Mouse (Mus musculus) limb, embryonic 11.5 days (tissue): ENCODE measurements around the gene Plxnc1. TPM values are rescaled to one million over a fixed set of nuclear protein-coding genes. Genes with fewer than 3 reads are reported as not detected.

Experiments
- ATAC-seq: fragments of 200-750 bp; cut with Nextera tagmentation; 2 replicates; pipeline ENCODE4 v1.8.0; 2017; ENCODE audit warnings: low read depth; ENCODE audit not compliant: insufficient number of reproducible peaks, low FRiP score, low TSS enrichment
- DNase-seq: peaks from one replicate; pipeline ENCODE4 v3.0.0-alpha.2; 2015; ENCODE audit warnings: low spot score
- H3K27ac ChIP-seq: fragments of 300-500 bp; sonication (generic); replicated peaks from 2 replicates; pipeline ENCODE4 v1.5.1; 2014; ENCODE audit warnings: low read depth, mild to moderate bottlenecking, low read length
- H3K27me3 ChIP-seq: fragments of 300-500 bp; sonication (generic); 2 replicates; pipeline ENCODE4 v1.6.1; 2014; ENCODE audit warnings: mild to moderate bottlenecking, low read length, mixed read lengths; ENCODE audit not compliant: control insufficient read depth, insufficient read depth
- H3K36me3 ChIP-seq: fragments of 300-500 bp; sonication (generic); 2 replicates; pipeline ENCODE4 v1.6.1; 2014; ENCODE audit warnings: mild to moderate bottlenecking, low read length, moderate library complexity, mixed read lengths; ENCODE audit not compliant: control insufficient read depth, insufficient read depth
- H3K4me1 ChIP-seq: fragments of 300-500 bp; sonication (generic); 2 replicates; pipeline ENCODE4 v1.6.1; 2014; ENCODE audit warnings: low read length, mixed read lengths; ENCODE audit not compliant: control insufficient read depth, insufficient read depth
- H3K4me2 ChIP-seq: fragments of 300-500 bp; sonication (generic); 2 replicates; pipeline ENCODE4 v1.6.1; 2014; ENCODE audit warnings: low read depth, mild to moderate bottlenecking, moderate library complexity; ENCODE audit not compliant: severe bottlenecking
- H3K4me3 ChIP-seq: fragments of 300-500 bp; sonication (generic); 2 replicates; pipeline ENCODE4 v1.5.1; 2014; ENCODE audit warnings: low read depth, low read length
- H3K9ac ChIP-seq: fragments of 300-500 bp; sonication (generic); 2 replicates; pipeline ENCODE4 v1.6.1; 2014; ENCODE audit warnings: mild to moderate bottlenecking, low read length
- H3K9me3 ChIP-seq: fragments of 300-500 bp; sonication (generic); 2 replicates; pipeline ENCODE4 v1.6.1; 2016; ENCODE audit warnings: low read length; ENCODE audit not compliant: control insufficient read depth
- WGBS: fragments of 180-500 bp; shearing (Covaris S2); extraction: QIAGEN DNeasy Blood & Tissue Kit; methylation state at CpG from one replicate; pipeline ENCODE4 v1.1.7; 2014; 5-methylcytosine and 5-hydroxymethylcytosine counted together
- polyA plus RNA-seq: library from polyadenylated mRNA; unstranded; fragments of >200 nt; fragmentation: Nextera tagmentation; extraction: Ambion mirVana; gene quantifications from 2 replicates; pipeline ENCODE4 v1.2.1, GENCODE M21; 2014

Plxnc1 gene
- 0.64 and 0.81 TPM in 2 replicates for polyA plus RNA-seq

DNA sequence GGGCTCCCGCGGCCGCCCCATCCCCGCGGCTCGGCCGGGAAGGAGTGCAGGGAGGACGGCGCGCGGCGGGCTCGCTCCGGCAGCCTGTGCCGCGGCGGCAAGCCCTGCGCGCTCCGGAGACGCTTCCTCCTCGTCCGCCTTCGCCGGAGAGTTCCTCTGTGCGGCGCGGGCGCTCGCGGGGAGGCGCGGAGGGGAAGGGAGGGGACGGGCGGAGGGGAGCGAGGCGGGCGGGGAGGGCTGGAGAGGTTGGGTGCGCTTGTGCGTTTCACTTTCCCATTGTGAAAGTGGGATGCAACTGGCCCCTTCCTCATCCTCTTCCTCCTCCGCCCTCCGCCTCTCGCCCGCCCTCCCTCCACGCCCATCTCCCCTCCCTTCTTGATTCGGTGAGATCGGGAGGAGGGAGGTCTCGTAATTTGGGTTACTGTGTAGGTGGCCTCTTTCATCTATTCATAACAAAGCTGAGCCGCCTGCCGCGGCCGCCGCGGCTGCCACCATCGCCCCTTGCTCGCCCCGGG lies at the start of gene Plxnc1:
Gene Plxnc1 (minus strand): TSS at position 145 of the 515 bp plus-strand sequence.
- peak within 1 kb of the TSS; percentile 67 for H3K4me3 ChIP-seq
- peak within 1 kb of the TSS; percentile 64 for H3K9ac ChIP-seq
- ATAC-seq (peak; percentile 20; the same call in 1 of the 2 replicates), DNase-seq (peak; percentile 69)
- H3K27ac ChIP-seq, result no peak within 1 kb of the TSS
- H3K4me1 ChIP-seq, result peaks cover 16% of the 10 kb centered on the region
- peak within 1 kb of the TSS; percentile 96 for H3K4me2 ChIP-seq
- no peaks in the 10 kb centered on the region for H3K36me3 ChIP-seq
- WGBS, result under 1% methylated on average over 28 of the region's 57 CpGs
- H3K9me3 ChIP-seq, result no peaks in the 10 kb centered on the region
- peaks cover 38% of the 10 kb centered on the region for H3K27me3 ChIP-seq

DNA sequence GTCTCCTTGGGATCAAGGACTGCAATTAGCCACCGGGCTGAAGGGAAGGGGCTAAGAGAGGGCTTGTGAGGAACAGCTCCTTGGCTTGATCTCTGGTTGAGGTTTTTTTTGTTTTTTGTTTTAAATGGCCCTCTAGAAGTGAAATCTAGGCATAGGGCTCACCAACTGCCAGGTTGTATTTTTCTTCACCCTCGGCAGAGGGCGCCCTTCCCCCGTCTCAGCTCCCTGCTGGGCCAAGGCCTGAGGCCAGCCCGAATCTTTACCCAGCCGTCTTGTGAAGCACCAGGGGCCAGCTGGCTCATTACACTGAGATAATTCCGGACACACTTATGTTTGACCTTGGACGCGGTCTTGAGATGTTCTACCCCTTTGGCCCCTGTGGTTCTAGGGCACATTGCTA lies 47.5 kb upstream of the Plxnc1 start:
- Histone ChIP-seq H3K4me1 (no peaks in the 10 kb centered on the region), H3K4me3 (no peak overlapping the region), H3K27ac (no peak overlapping the region), H3K9ac (no peak overlapping the region), H3K36me3 (no peaks in the 10 kb centered on the region), H3K27me3 (no peaks in the 10 kb centered on the region), H3K9me3 (no peaks in the 10 kb centered on the region), H3K4me2 (peak overlapping the region; percentile 31)
- DNase-seq, result peak; percentile 88
- ATAC-seq, result no peak
- WGBS, result 11% methylated on average over 9 of the region's 9 CpGs

DNA sequence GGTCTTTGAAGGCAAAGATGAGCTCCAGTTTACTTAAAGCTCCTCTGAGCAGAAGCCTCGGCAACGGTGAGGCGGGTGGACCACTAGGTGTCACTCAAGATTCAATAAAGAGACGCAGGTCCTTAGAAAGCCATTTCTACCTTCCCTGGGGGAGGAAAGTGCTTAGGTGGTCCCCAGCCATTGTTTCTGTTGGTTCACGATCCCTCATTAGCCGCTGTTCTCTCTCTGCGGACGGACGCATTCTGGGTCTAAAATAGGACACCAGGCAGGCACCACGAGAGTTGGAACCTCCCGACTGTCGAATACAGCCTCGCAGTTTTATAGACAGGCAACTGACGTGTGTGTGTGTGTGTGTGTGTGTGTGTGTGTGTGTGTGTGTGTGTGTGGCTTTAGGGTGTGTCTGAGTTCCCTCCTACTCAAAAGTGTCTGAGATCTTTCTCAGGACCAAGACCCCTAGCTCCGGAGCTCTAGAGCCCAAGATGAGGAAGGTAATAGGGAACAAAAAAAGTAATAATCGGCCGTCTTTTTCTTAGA lies 47.0 kb upstream of the Plxnc1 start:
- Histone ChIP-seq H3K4me2 (peak overlapping the region; percentile 31), H3K9me3 (no peaks in the 10 kb centered on the region), H3K27me3 (no peaks in the 10 kb centered on the region), H3K36me3 (no peaks in the 10 kb centered on the region), H3K4me3 (peak overlapping the region; percentile 14; the same call in 1 of the 2 replicates), H3K4me1 (no peaks in the 10 kb centered on the region), H3K27ac (no peak overlapping the region), H3K9ac (no peak overlapping the region)
- DNase-seq (peak; percentile 76), ATAC-seq (no peak)
- WGBS, result 17% methylated on average over 17 of the region's 17 CpGs

- H3K27ac ChIP-seq, result no peak overlapping the region
- H3K27me3 ChIP-seq, result no peaks in the 10 kb centered on the region
- no peak overlapping the region for H3K4me3 ChIP-seq
- no peaks in the 10 kb centered on the region for H3K36me3 ChIP-seq
- H3K4me2 ChIP-seq, result no peak overlapping the region
- ATAC-seq (no peak), DNase-seq (no peak)
- H3K9ac ChIP-seq, result no peak overlapping the region
- no peaks in the 10 kb centered on the region for H3K9me3 ChIP-seq
- WGBS, result 28% methylated on average over 17 of the region's 17 CpGs
- H3K4me1 ChIP-seq, result no peaks in the 10 kb centered on the region
Measured at GRCm38 (mm10) chr10:94990768-94991563, 46.3 kb upstream of the Plxnc1 start.

DNA sequence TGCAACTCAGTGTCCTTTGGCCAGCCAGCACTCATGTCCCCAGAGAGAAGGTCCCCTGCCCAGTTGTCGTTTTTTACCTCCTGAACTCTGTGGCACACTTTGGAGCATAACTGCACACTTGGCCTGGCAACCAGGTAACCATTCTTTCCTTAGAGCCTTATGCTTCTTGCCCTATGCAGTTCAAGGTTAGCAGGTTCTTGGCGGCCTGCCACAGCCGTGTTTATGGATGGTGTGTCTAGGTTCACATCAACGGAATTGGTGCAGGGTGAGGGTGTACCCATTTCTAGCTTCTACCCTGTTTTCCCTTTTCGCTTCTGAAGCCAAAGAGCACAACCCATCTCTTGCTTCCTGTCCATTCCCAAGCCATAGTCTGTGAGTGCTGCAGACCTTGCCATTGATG lies 44.7 kb upstream of the Plxnc1 start:
- WGBS, result 84% methylated on average over 5 of the region's 5 CpGs
- no peak for DNase-seq
- Histone ChIP-seq H3K4me2 (no peak overlapping the region), H3K36me3 (no peaks in the 10 kb centered on the region), H3K27ac (no peak overlapping the region), H3K9ac (no peak overlapping the region), H3K4me1 (no peaks in the 10 kb centered on the region), H3K4me3 (no peak overlapping the region), H3K9me3 (no peaks in the 10 kb centered on the region), H3K27me3 (no peaks in the 10 kb centered on the region)
- no peak for ATAC-seq

DNA sequence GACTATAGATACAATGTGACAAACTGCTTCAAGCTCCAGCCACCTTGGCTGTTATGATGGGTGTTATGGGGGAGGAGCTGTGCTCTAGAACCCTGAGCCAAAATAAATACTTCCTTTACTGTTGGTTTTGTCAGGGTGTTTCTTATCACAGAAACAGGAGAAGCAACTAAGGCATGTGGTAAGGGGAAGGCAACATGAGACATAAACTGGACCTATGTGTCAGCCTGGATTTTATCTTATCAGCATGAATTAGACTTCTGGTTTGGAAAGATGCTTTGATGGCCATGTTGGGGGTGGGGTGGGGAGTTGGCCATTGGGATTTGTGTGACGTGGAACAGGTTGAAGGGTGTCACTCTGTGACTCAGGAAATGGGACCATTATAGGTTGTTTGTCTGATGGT lies 40.5 kb upstream of the Plxnc1 start:
- H3K27ac ChIP-seq, result no peak overlapping the region
- WGBS, result 67% methylated on average over 1 of the region's 1 CpGs
- DNase-seq (no peak), ATAC-seq (no peak)
- H3K9ac ChIP-seq, result no peak overlapping the region
- H3K27me3 ChIP-seq, result no peaks in the 10 kb centered on the region
- H3K4me1 ChIP-seq, result no peaks in the 10 kb centered on the region
- H3K4me2 ChIP-seq, result no peak overlapping the region
- H3K36me3 ChIP-seq, result no peaks in the 10 kb centered on the region
- H3K4me3 ChIP-seq, result no peak overlapping the region
- no peaks in the 10 kb centered on the region for H3K9me3 ChIP-seq

- no peak for ATAC-seq
- Histone ChIP-seq H3K4me1 (no peaks in the 10 kb centered on the region), H3K4me2 (no peak overlapping the region), H3K9me3 (no peaks in the 10 kb centered on the region), H3K36me3 (no peaks in the 10 kb centered on the region), H3K9ac (no peak overlapping the region), H3K27ac (no peak overlapping the region), H3K27me3 (no peaks in the 10 kb centered on the region), H3K4me3 (no peak overlapping the region)
- DNase-seq, result no peak
- WGBS, result 83% methylated on average over 8 of the region's 8 CpGs
Measured at GRCm38 (mm10) chr10:94982528-94982927, 37.9 kb upstream of the Plxnc1 start.

- H3K9me3 ChIP-seq, result no peaks in the 10 kb centered on the region
- H3K27me3 ChIP-seq, result no peaks in the 10 kb centered on the region
- H3K4me1 ChIP-seq, result no peaks in the 10 kb centered on the region
- no peak for DNase-seq
- no peak overlapping the region for H3K27ac ChIP-seq
- ATAC-seq, result no peak
- H3K36me3 ChIP-seq, result no peaks in the 10 kb centered on the region
- no peak overlapping the region for H3K4me3 ChIP-seq
- 66% methylated on average over 12 of the region's 12 CpGs for WGBS
- H3K4me2 ChIP-seq, result no peak overlapping the region
- no peak overlapping the region for H3K9ac ChIP-seq
Measured at GRCm38 (mm10) chr10:94981466-94982138, 37.0 kb upstream of the Plxnc1 start.
